Mouse (Mus musculus): Measurements from ENCODE around the gene Ush2a.

DNA sequence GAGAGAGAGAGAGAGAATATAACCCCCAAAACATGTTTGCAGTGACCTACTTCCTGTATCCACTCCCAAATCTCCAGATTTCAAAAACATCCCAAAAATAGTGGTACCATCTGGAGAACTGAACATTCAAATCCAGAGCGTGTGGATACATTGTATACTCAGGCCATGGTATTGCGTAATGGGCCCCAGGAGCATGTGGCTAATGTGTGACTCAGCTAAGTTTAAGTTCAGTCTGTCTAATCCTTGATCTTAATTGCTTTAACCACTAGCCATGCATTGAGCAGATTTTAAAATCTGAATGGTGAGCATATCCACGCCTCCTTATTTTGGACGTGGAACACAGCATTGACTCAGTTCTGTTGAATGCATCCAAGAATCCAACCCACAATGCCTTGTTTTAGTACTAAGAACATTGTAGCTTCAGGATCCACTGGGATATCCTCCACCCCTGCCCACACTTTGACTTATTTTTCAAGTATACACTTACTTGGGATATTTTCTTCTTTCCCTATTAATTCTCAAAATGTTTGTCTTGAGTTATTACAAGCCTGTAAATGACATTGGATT, 40.5 kb upstream of the Ush2a start:
- TF ChIP-seq POLR2A (IDR thresholded peaks at IDR 0.05; ENCODE audit: insufficient read length, low read depth) (no peak), USF1 (IDR thresholded peaks at IDR 0.05; ENCODE audit: low read depth) (no peak), POLR2AphosphoS2 (IDR thresholded peaks at IDR 0.05; ENCODE audit: insufficient read length, low read depth) (no peak), CEBPB (IDR thresholded peaks at IDR 0.05; ENCODE audit: insufficient read depth, poor library complexity, severe bottlenecking) (peak; percentile 96), MAX (IDR thresholded peaks at IDR 0.05; ENCODE audit: low read depth) (no peak), TCF12 (IDR thresholded peaks at IDR 0.05; ENCODE audit: insufficient read depth, poor library complexity, severe bottlenecking) (no peak), SRF (IDR thresholded peaks at IDR 0.05; ENCODE audit: control insufficient read depth, insufficient read length, low read depth) (no peak), TCF3 (IDR thresholded peaks at IDR 0.05; ENCODE audit: insufficient read length, low read depth) (no peak), MYOD1 (IDR thresholded peaks at IDR 0.05; ENCODE audit: control insufficient read depth in 1 of 3, insufficient read length in 2 of 3, low read depth in 2 of 3) (no peak), E2F4 (IDR thresholded peaks at IDR 0.05; ENCODE audit: insufficient read depth) (no peak), MYOG (IDR thresholded peaks at IDR 0.05; ENCODE audit: control insufficient read depth in 1 of 3, insufficient read depth in 1 of 3, insufficient read length in 2 of 3, low read depth in 2 of 3) (no peak), REST (IDR thresholded peaks at IDR 0.05; ENCODE audit: insufficient read depth, insufficient read length) (no peak)

Measured in myocyte (in vitro differentiated cells).